Mouse (Mus musculus) skeletal muscle tissue, adult 2 months (tissue): ENCODE data around the gene Pacrg.

Experiments used
- DNase-seq: peaks from one replicate; pipeline ENCODE4 v3.0.0-alpha.2; 2012; ENCODE audit warnings: low read depth, low spot score

Gene Pacrg

GRCm38 (mm10) chr17:10626299-10627095 is 213.6 kb downstream of the Pacrg start:
- no peak for DNase-seq

- DNase-seq: no peak
These were observed 215.2 kb downstream of the Pacrg start for GRCm38 (mm10) chr17:10624699-10625424.

GRCm38 (mm10) chr17:10620621-10621020 is 219.5 kb downstream of the Pacrg start:
- DNase-seq: no peak

GRCm38 (mm10) chr17:10619881-10620280 is 220.2 kb downstream of the Pacrg start:
- DNase-seq: no peak

- DNase-seq: no peak
These were observed 222.5 kb downstream of the Pacrg start for GRCm38 (mm10) chr17:10617656-10618055.

- DNase-seq: no peak
These were observed 224.5 kb downstream of the Pacrg start for GRCm38 (mm10) chr17:10615611-10616010.

- DNase-seq: no peak
These were observed 225.4 kb downstream of the Pacrg start for GRCm38 (mm10) chr17:10614696-10615095.

- DNase-seq: no peak
These were observed 228.5 kb downstream of the Pacrg start for GRCm38 (mm10) chr17:10611626-10612025.

- no peak for DNase-seq
These were observed 232.0 kb downstream of the Pacrg start for GRCm38 (mm10) chr17:10608146-10608545.

- DNase-seq: no peak
These were observed 234.0 kb downstream of the Pacrg start for GRCm38 (mm10) chr17:10606090-10606489.

GRCm38 (mm10) chr17:10597741-10598140 is 242.4 kb downstream of the Pacrg start:
- no peak for DNase-seq

GRCm38 (mm10) chr17:10589604-10590003 is 250.5 kb downstream of the Pacrg start:
- DNase-seq: no peak

GRCm38 (mm10) chr17:10588922-10589400 is 251.2 kb downstream of the Pacrg start:
- DNase-seq: no peak

GRCm38 (mm10) chr17:10583301-10583700 is 256.8 kb downstream of the Pacrg start:
- no peak for DNase-seq

- no peak for DNase-seq
These were observed 264.8 kb downstream of the Pacrg start for GRCm38 (mm10) chr17:10575306-10575705.

GRCm38 (mm10) chr17:10572436-10572835 is 267.7 kb downstream of the Pacrg start:
- DNase-seq: no peak

GRCm38 (mm10) chr17:10569270-10569669 is 270.8 kb downstream of the Pacrg start:
- DNase-seq: no peak

- DNase-seq: no peak
These were observed 272.7 kb downstream of the Pacrg start for GRCm38 (mm10) chr17:10567411-10567810.

GRCm38 (mm10) chr17:10564191-10564590 is 275.9 kb downstream of the Pacrg start:
- no peak for DNase-seq

- DNase-seq: no peak
These were observed 277.2 kb downstream of the Pacrg start for GRCm38 (mm10) chr17:10562871-10563270.

- DNase-seq: no peak
These were observed 280.1 kb downstream of the Pacrg start for GRCm38 (mm10) chr17:10560053-10560452.

GRCm38 (mm10) chr17:10558671-10559070 is 281.4 kb downstream of the Pacrg start:
- no peak for DNase-seq
